Mouse (Mus musculus) limb, embryonic 11.5 days (tissue): ENCODE results near the gene Anxa6. TPM values are rescaled to one million over a fixed set of nuclear protein-coding genes. Genes with fewer than 3 reads are reported as not detected.

ENCODE experiments used
- ATAC-seq: fragments of 200-750 bp; cut with Nextera tagmentation; 2 replicates; pipeline ENCODE4 v1.8.0; 2017; ENCODE audit warnings: low read depth; ENCODE audit not compliant: insufficient number of reproducible peaks, low FRiP score, low TSS enrichment
- DNase-seq: peaks from one replicate; pipeline ENCODE4 v3.0.0-alpha.2; 2015; ENCODE audit warnings: low spot score
- H3K27ac ChIP-seq: fragments of 300-500 bp; sonication (generic); replicated peaks from 2 replicates; pipeline ENCODE4 v1.5.1; 2014; ENCODE audit warnings: low read depth, mild to moderate bottlenecking, low read length
- H3K27me3 ChIP-seq: fragments of 300-500 bp; sonication (generic); 2 replicates; pipeline ENCODE4 v1.6.1; 2014; ENCODE audit warnings: mild to moderate bottlenecking, low read length, mixed read lengths; ENCODE audit not compliant: control insufficient read depth, insufficient read depth
- H3K36me3 ChIP-seq: fragments of 300-500 bp; sonication (generic); 2 replicates; pipeline ENCODE4 v1.6.1; 2014; ENCODE audit warnings: mild to moderate bottlenecking, low read length, moderate library complexity, mixed read lengths; ENCODE audit not compliant: control insufficient read depth, insufficient read depth
- H3K4me1 ChIP-seq: fragments of 300-500 bp; sonication (generic); 2 replicates; pipeline ENCODE4 v1.6.1; 2014; ENCODE audit warnings: low read length, mixed read lengths; ENCODE audit not compliant: control insufficient read depth, insufficient read depth
- H3K4me2 ChIP-seq: fragments of 300-500 bp; sonication (generic); 2 replicates; pipeline ENCODE4 v1.6.1; 2014; ENCODE audit warnings: low read depth, mild to moderate bottlenecking, moderate library complexity; ENCODE audit not compliant: severe bottlenecking
- H3K4me3 ChIP-seq: fragments of 300-500 bp; sonication (generic); 2 replicates; pipeline ENCODE4 v1.5.1; 2014; ENCODE audit warnings: low read depth, low read length
- H3K9ac ChIP-seq: fragments of 300-500 bp; sonication (generic); 2 replicates; pipeline ENCODE4 v1.6.1; 2014; ENCODE audit warnings: mild to moderate bottlenecking, low read length
- H3K9me3 ChIP-seq: fragments of 300-500 bp; sonication (generic); 2 replicates; pipeline ENCODE4 v1.6.1; 2016; ENCODE audit warnings: low read length; ENCODE audit not compliant: control insufficient read depth
- WGBS: fragments of 180-500 bp; shearing (Covaris S2); extraction: QIAGEN DNeasy Blood & Tissue Kit; methylation state at CpG from one replicate; pipeline ENCODE4 v1.1.7; 2014; 5-methylcytosine and 5-hydroxymethylcytosine counted together
- polyA plus RNA-seq: library from polyadenylated mRNA; unstranded; fragments of >200 nt; fragmentation: Nextera tagmentation; extraction: Ambion mirVana; gene quantifications from 2 replicates; pipeline ENCODE4 v1.2.1, GENCODE M21; 2014

Gene Anxa6
- polyA plus RNA-seq, 1 experiment from 2014 or later: 93.9 TPM

- ATAC-seq (no peak), DNase-seq (peak; percentile 29)
- Histone ChIP-seq H3K4me2 (no peak overlapping the region), H3K27ac (no peak overlapping the region), H3K27me3 (no peaks in the 10 kb centered on the region), H3K4me1 (0 out of 2 replicates have a peak, but pooled peaks cover 4% of the 10 kb centered on the region), H3K9me3 (no peaks in the 10 kb centered on the region), H3K9ac (no peak overlapping the region), H3K36me3 (no peaks in the 10 kb centered on the region), H3K4me3 (no peak overlapping the region)
- WGBS: 69% methylated on average over 8 of the region's 8 CpGs
Observed at GRCm38 (mm10) chr11:54973481-54974212, 59.6 kb downstream of the Anxa6 start.

DNA sequence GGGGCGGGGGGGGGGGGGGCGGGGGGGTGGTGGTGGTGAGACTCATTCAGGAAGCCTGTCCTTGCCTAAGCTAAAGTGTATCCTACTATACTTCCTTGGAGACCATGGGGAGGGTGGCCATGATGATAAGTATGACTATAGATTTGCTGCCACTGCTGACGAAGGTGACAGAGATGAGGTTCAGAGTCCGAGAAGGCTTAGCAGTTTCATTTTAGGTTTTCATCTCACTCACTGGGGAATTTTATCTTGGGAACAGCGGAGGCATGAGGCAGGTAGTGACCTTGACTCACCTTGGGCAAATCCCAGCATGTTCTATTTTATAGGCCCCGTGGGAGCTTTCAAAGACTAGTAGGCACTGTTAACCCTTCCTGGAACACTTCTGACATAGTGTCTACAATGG is 60.5 kb downstream of the Anxa6 start:
- DNase-seq: no peak
- H3K4me2 ChIP-seq: no peak overlapping the region
- 0 out of 2 replicates have a peak, but pooled peaks cover 4% of the 10 kb centered on the region for H3K4me1 ChIP-seq
- no peaks in the 10 kb centered on the region for H3K36me3 ChIP-seq
- no peak for ATAC-seq
- 74% methylated on average over 4 of the region's 6 CpGs for WGBS
- no peaks in the 10 kb centered on the region for H3K9me3 ChIP-seq
- H3K4me3 ChIP-seq: no peak overlapping the region
- no peaks in the 10 kb centered on the region for H3K27me3 ChIP-seq
- H3K9ac ChIP-seq: no peak overlapping the region
- H3K27ac ChIP-seq: no peak overlapping the region

GRCm38 (mm10) chr11:54972049-54972723 is 61.1 kb downstream of the Anxa6 start:
- WGBS: 70% methylated on average over 4 of the region's 4 CpGs
- Histone ChIP-seq H3K4me1 (0 out of 2 replicates have a peak, but pooled peaks cover 4% of the 10 kb centered on the region), H3K36me3 (no peaks in the 10 kb centered on the region), H3K4me3 (no peak overlapping the region), H3K27me3 (no peaks in the 10 kb centered on the region), H3K27ac (no peak overlapping the region), H3K9me3 (no peaks in the 10 kb centered on the region), H3K4me2 (no peak overlapping the region), H3K9ac (no peak overlapping the region)
- no peak for ATAC-seq
- DNase-seq: no peak

GRCm38 (mm10) chr11:54971365-54972048 is 61.7 kb downstream of the Anxa6 start:
- Histone ChIP-seq H3K36me3 (no peaks in the 10 kb centered on the region), H3K9ac (no peak overlapping the region), H3K4me2 (no peak overlapping the region), H3K27ac (no peak overlapping the region), H3K9me3 (no peaks in the 10 kb centered on the region), H3K27me3 (no peaks in the 10 kb centered on the region), H3K4me3 (no peak overlapping the region), H3K4me1 (0 out of 2 replicates have a peak, but pooled peaks cover 4% of the 10 kb centered on the region)
- WGBS: 73% methylated on average over 8 of the region's 8 CpGs
- ATAC-seq: no peak
- DNase-seq: no peak

DNA sequence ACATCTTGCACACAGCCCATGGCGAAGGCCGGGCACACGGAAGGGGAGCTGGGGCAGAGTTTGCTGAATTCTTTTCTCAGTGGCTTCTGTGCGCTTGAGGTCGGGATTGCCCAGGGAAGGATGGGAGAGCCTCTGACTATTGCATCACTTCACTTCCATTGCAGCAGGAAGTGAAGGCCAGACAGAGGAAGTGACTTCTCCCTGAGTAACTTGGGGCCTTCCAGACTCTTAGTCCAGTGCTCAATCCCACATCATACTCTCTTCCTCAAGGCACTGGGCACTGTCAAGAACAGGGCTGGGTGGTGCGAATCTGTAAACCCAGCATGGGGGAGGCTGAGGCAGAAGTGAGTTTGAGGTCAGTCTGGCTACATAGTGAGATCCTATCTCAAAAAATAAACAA is 68.0 kb downstream of the Anxa6 start:
- Histone ChIP-seq H3K4me3 (no peak overlapping the region), H3K27me3 (no peaks in the 10 kb centered on the region), H3K36me3 (no peaks in the 10 kb centered on the region), H3K9me3 (no peaks in the 10 kb centered on the region), H3K9ac (no peak overlapping the region), H3K4me2 (no peak overlapping the region), H3K27ac (no peak overlapping the region; the same call in 1 of the 2 replicates), H3K4me1 (no peaks in the 10 kb centered on the region)
- WGBS: 82% methylated on average over 6 of the region's 6 CpGs
- DNase-seq (no peak), ATAC-seq (no peak)

- Histone ChIP-seq H3K4me2 (no peak within 1 kb of the TSS), H3K27me3 (no peaks in the 10 kb centered on the region), H3K9me3 (no peaks in the 10 kb centered on the region), H3K4me1 (no peaks in the 10 kb centered on the region), H3K4me3 (no peak within 1 kb of the TSS), H3K36me3 (no peaks in the 10 kb centered on the region), H3K27ac (no peak within 1 kb of the TSS), H3K9ac (no peak within 1 kb of the TSS)
- 28% methylated on average over 6 of the region's 6 CpGs for WGBS
- no peak for DNase-seq
- ATAC-seq: no peak
Observed at GRCm38 (mm10) chr11:54962810-54963209, 70.4 kb downstream of the Anxa6 start, which contains the start of gene Tnip1. Gene Tnip1 (minus strand): TSS chr11:54962917.

GRCm38 (mm10) chr11:54961921-54962320 is 71.3 kb downstream of the Anxa6 start:
- H3K27ac ChIP-seq: no peak overlapping the region
- no peak overlapping the region for H3K4me3 ChIP-seq
- no peaks in the 10 kb centered on the region for H3K27me3 ChIP-seq
- H3K9ac ChIP-seq: no peak overlapping the region
- no peaks in the 10 kb centered on the region for H3K36me3 ChIP-seq
- DNase-seq: no peak
- no peaks in the 10 kb centered on the region for H3K9me3 ChIP-seq
- no peak for ATAC-seq
- H3K4me2 ChIP-seq: no peak overlapping the region
- H3K4me1 ChIP-seq: no peaks in the 10 kb centered on the region
- WGBS: 77% methylated on average over 3 of the region's 3 CpGs

DNA sequence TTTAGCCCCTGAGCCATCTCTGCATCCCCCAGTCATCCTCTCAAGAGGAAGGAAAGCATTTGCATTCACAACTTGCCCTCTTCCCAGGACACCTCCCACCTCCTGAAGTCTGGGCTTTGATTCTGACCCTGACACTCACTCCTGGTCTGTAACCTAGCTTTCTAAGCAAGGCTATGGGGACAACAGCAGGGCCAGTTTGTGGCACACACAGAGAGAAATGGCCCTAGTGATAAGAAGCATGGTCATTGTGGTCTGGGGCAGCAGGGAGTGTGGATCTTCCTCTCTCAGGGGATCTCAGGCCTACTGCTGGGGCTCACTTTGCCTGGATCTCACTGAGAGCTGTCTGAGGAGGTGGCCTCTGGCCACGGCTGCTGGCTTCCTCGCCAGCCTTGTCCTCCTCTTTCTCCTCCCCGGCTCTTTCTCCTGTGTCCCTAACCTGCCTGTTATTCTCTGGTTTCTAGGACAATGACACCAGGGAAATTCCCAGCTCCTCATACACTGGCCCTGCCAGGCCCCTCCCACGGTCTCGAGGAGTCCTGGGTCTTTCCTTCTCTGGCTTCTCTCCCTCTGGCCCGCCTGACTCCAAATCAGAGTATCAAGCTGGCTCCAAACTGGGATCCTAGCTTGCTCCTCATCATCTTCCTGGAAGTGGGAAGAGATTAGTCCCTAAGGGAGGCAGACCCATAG is 71.9 kb downstream of the Anxa6 start:
- Histone ChIP-seq H3K27ac (no peak overlapping the region), H3K4me3 (no peak overlapping the region), H3K9me3 (no peaks in the 10 kb centered on the region), H3K9ac (no peak overlapping the region), H3K4me1 (no peaks in the 10 kb centered on the region), H3K4me2 (no peak overlapping the region), H3K36me3 (no peaks in the 10 kb centered on the region), H3K27me3 (no peaks in the 10 kb centered on the region)
- 77% methylated on average over 6 of the region's 6 CpGs for WGBS
- no peak for ATAC-seq
- DNase-seq: no peak
